Mouse (Mus musculus): ENCODE measurements at regions not wholly inside any gene's neighbourhood (a gene's known extent, or its start where the extent isn't known, plus 50 kb on each side); places are given as distances from the start of the nearest gene placed in this dataset.

- DNase-seq (ENCODE audit: low spot score): no peak
Measured at GRCm38 (mm10) chr4:137216908-137217497, 60.3 kb upstream of the Wnt4 start.

- no peak for DNase-seq (ENCODE audit: low spot score)
Measured at GRCm38 (mm10) chr4:137214573-137214972, 62.7 kb upstream of the Wnt4 start.

GRCm38 (mm10) chr4:137212846-137213245 is 64.4 kb upstream of the Wnt4 start:
- DNase-seq (ENCODE audit: low spot score): no peak

GRCm38 (mm10) chr4:137212106-137212505 is 65.2 kb upstream of the Wnt4 start:
- no peak for DNase-seq (ENCODE audit: low spot score)

- DNase-seq (ENCODE audit: low spot score): no peak
Measured at GRCm38 (mm10) chr4:137211288-137211687, 66.0 kb upstream of the Wnt4 start.

GRCm38 (mm10) chr4:137210525-137210924 is 66.8 kb upstream of the Wnt4 start:
- DNase-seq (ENCODE audit: low spot score): no peak

- no peak for DNase-seq (ENCODE audit: low spot score)
Measured at GRCm38 (mm10) chr4:137200968-137201367, 76.3 kb upstream of the Wnt4 start.

- no peak for DNase-seq (ENCODE audit: low spot score)
Measured at GRCm38 (mm10) chr4:137200426-137200825, 76.9 kb upstream of the Wnt4 start.

- DNase-seq (ENCODE audit: low spot score): no peak
Measured at GRCm38 (mm10) chr4:137196491-137196974, 80.8 kb upstream of the Wnt4 start.

GRCm38 (mm10) chr4:137194106-137194505 is 83.2 kb upstream of the Wnt4 start:
- DNase-seq (ENCODE audit: low spot score): no peak

GRCm38 (mm10) chr4:137190625-137191024 is 86.7 kb upstream of the Wnt4 start:
- no peak for DNase-seq (ENCODE audit: low spot score)

GRCm38 (mm10) chr4:137189801-137190200 is 87.5 kb upstream of the Wnt4 start:
- DNase-seq (ENCODE audit: low spot score): no peak

- DNase-seq (ENCODE audit: low spot score): no peak
Measured at GRCm38 (mm10) chr4:137189058-137189457, 88.2 kb upstream of the Wnt4 start.

GRCm38 (mm10) chr4:137187592-137187991 is 89.7 kb upstream of the Wnt4 start:
- DNase-seq (ENCODE audit: low spot score): no peak

- DNase-seq (ENCODE audit: low spot score): no peak
Measured at GRCm38 (mm10) chr4:137187051-137187450, 90.2 kb upstream of the Wnt4 start.

- DNase-seq (ENCODE audit: low spot score): no peak
Measured at GRCm38 (mm10) chr4:137185001-137185400, 92.3 kb upstream of the Wnt4 start.

- DNase-seq (ENCODE audit: low spot score): no peak
Measured at GRCm38 (mm10) chr4:137183181-137183850, 94.0 kb upstream of the Wnt4 start.

GRCm38 (mm10) chr4:137182547-137182946 is 94.7 kb upstream of the Wnt4 start:
- no peak for DNase-seq (ENCODE audit: low spot score)

- no peak for DNase-seq (ENCODE audit: low spot score)
Measured at GRCm38 (mm10) chr4:137181252-137181651, 96.0 kb upstream of the Wnt4 start.

- no peak for DNase-seq (ENCODE audit: low spot score)
Measured at GRCm38 (mm10) chr4:137180083-137180482, 97.2 kb upstream of the Wnt4 start.

- DNase-seq (ENCODE audit: low spot score): no peak
Measured at GRCm38 (mm10) chr4:137178833-137179232, 98.5 kb upstream of the Wnt4 start.

GRCm38 (mm10) chr4:137164933-137165332 is 112.4 kb upstream of the Wnt4 start:
- DNase-seq (ENCODE audit: low spot score): no peak

- DNase-seq (ENCODE audit: low spot score): peak; percentile 37
Measured at GRCm38 (mm10) chr4:137164429-137164828, 112.9 kb upstream of the Wnt4 start.

- DNase-seq (ENCODE audit: low spot score): no peak
Measured at GRCm38 (mm10) chr4:137163962-137164361, 113.3 kb upstream of the Wnt4 start.
